ENCODE assay signal across 20 mouse cellular contexts in the genomic region with DNA sequence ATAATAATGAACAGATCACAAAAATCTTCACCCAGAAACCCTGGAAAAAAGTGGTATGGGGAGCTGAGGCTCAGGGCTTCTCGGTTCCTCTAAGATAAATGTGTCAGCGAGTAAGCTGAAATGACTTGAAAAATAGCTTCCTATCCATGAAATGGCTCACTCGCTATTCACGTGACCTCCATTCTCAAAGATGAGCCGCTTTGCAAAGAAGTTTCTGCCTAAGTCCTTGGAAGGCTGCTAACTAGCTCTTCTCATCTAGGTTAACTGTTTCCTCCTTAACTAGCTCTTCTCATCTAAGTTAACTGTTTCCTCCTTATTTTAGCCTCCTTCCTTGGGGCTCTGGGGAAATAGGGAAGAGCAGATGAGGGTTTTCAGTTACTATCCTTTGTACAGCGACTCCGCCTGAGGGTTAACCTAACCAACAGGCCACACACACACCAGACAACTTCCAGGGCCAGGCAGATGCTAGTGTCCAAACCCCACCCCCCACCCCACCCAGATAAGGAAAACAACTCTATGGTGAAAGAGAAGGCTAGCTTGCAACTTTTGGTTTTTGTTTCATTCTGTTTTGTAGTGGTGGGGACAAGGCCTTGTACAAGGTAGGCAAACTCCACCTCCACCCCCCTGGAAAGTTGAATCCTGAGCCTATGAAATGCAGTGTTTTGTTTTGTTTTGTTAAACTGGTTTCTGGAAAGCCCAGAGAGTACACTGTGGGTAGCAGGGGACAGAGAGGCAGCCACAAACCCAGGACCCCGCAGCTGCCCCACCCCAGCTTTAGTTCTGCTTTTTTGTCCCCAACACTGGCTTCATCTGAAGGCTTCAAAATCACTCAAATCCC. TPM values are rescaled to one million over a fixed set of nuclear protein-coding genes. Genes with fewer than 3 reads are reported as not detected.
DNase-seq lines count a peak whose midpoint lies in the region; ATAC-seq and TF ChIP-seq lines count a peak whose summit lies in the region.
"Had no signal": no experiment of that assay in that cellular context is flagged by ENCODE, and none has a peak within 500 bp of the region (broad histone marks: within the 10 kb centered on the region; RNA-seq: fewer than 3 reads in every experiment).

No protein-coding gene starts in this region.

- peaks cover 28% of the 10 kb centered on the region for H3K36me3 ChIP-seq in macrophage (ENCODE audit: inconsistent target)

- intact Hi-C loops in gastrocnemius, adult 2 months (cut with DNase I): no loop called here
- intact Hi-C loops in gastrocnemius, postnatal 14 days (cut with DNase I; ENCODE audit: low total_unique reads): no loop called here

- TF ChIP-seq POLR2A in bone marrow, adult 2 months (IDR thresholded peaks at IDR 0.05; ENCODE audit: borderline replicate concordance, control insufficient read depth, low read depth, low read length): no peak

- H3K4me3 ChIP-seq in gastrocnemius, adult 2 months: 0 out of 2 replicates have a peak overlapping the region, but pooled peaks have one; percentile 5
- no peak overlapping the region for H3K4me3 ChIP-seq in bone marrow, adult 2 months (replicated peaks; ENCODE audit: control insufficient read depth, low read depth, low read length)
- H3K4me3 ChIP-seq in macrophage (ENCODE audit: inconsistent target): no peak overlapping the region
- H3K4me3 ChIP-seq: embryonic facial prominence, embryonic 13.5 days; kidney, embryonic 15.5 days; stomach, embryonic 15.5 days had no signal

- peaks cover 2% of the 10 kb centered on the region; the same call in 1 of the 2 replicates for H3K4me1 ChIP-seq in bone marrow, adult 2 months (ENCODE audit: control insufficient read depth, insufficient read depth, low read length)

- no peak for DNase-seq in gastrocnemius, adult 2 months
- DNase-seq in gastrocnemius, postnatal 14 days: no peak
- DNase-seq in B cell, adult 2 months: peak; percentile 58 to 62
- DNase-seq in Muller cell, postnatal 12 days (ENCODE audit: inconsistent ontology term): no peak
- DNase-seq in kidney, adult 9 months: no peak
- DNase-seq: adrenal gland, postnatal 10 days; cerebellum, postnatal 25 days; heart, postnatal 10 days; lung, postnatal 14 days had no signal

- no peak for TF ChIP-seq CTCF in gastrocnemius, adult 2 months (IDR thresholded peaks at IDR 0.05)
- no peak for TF ChIP-seq CTCF in bone marrow, adult 2 months (IDR thresholded peaks at IDR 0.05; ENCODE audit: control insufficient read depth, insufficient read depth, low read length)

- peak overlapping the region; percentile 20 for H3K27ac ChIP-seq in gastrocnemius, adult 2 months
- peak overlapping the region; percentile 61 for H3K27ac ChIP-seq in bone marrow, adult 2 months (ENCODE audit: control insufficient read depth, insufficient read depth, low read depth, low read length, poor library complexity)
- H3K27ac ChIP-seq in macrophage: peak overlapping the region; percentile 51
- H3K27ac ChIP-seq: embryonic facial prominence, embryonic 13.5 days; kidney, embryonic 15.5 days; liver, embryonic 14.5 days; stomach, embryonic 15.5 days had no signal

- WGBS in bone marrow, adult 2 months: 38% methylated on average over 8 of the region's 8 CpGs
- WGBS in macrophage (ENCODE audit: missing documents): 40% methylated on average over 8 of the region's 8 CpGs

- peaks cover 76% of the 10 kb centered on the region for H3K79me2 ChIP-seq in macrophage (ENCODE audit: inconsistent target)

- ATAC-seq in inflammation-experienced regulatory T-cells, adult 6 months: no peak
- ATAC-seq: Patski had no signal

RNA-seq across cellular contexts. Expression of a gene that starts 5.2 kb away (rescaled TPM):
- total RNA-seq in gastrocnemius, adult 2 months (2021): 10 to 100 TPM in 1 of 2 experiments, 1 to 10 TPM in 1; 6.1 to 11.2 TPM
- 10 to 100 TPM; 18.5 to 21.6 TPM for total RNA-seq in gastrocnemius, postnatal 14 days (2021)
- 6.5 and 22.3 TPM in 2 replicates for polyA plus RNA-seq in bone marrow, adult 2 months (2011; ENCODE audit: insufficient read depth, insufficient read length, low replicate concordance, missing spikeins)
- 100 to 1,000 TPM in 11 of 26 experiments, 10 to 100 TPM in 15; 63.8 to 196 (median 95.8) TPM for total RNA-seq in macrophage (2018; cell fraction: chromatin; rRNA removed)
- 100 to 1,000 TPM; 375 to 645 (median 470) TPM for total RNA-seq in macrophage (2018; cell fraction: cytosol; rRNA removed)
- total RNA-seq in macrophage (2018; cell fraction: nucleus; rRNA removed): 100 to 1,000 TPM; 156 to 532 (median 386) TPM
- 284 to 556 TPM (median 477 TPM) in 3 replicates for polyA plus RNA-seq in macrophage (2018)
- polyA plus RNA-seq in inflammation-experienced regulatory T-cells, adult 6 months (2017; shearing (Covaris generic)): 10 to 100 TPM; 22.4 to 42.1 (median 22.8) TPM

RNA-seq across cellular contexts. Expression of a gene that starts 16.7 kb away (rescaled TPM):
- not detected for total RNA-seq in gastrocnemius, adult 2 months (2021)
- not detected for total RNA-seq in gastrocnemius, postnatal 14 days (2021)
- 11.6 TPM in 1 of 2 replicates, not detected in the other for polyA plus RNA-seq in bone marrow, adult 2 months (2011; ENCODE audit: insufficient read depth, insufficient read length, low replicate concordance, missing spikeins)
- total RNA-seq in macrophage (2018; cell fraction: chromatin; rRNA removed): not detected
- under 1 TPM in 1 of 26 experiments, not detected in 25; 0.29 TPM for total RNA-seq in macrophage (2018; cell fraction: cytosol; rRNA removed)
- not detected for total RNA-seq in macrophage (2018; cell fraction: nucleus; rRNA removed)
- polyA plus RNA-seq in macrophage (2018): not detected in 3 replicates
- 1 to 10 TPM in 1 of 3 experiments, not detected in 2; 1.8 TPM for polyA plus RNA-seq in inflammation-experienced regulatory T-cells, adult 6 months (2017; shearing (Covaris generic))
- total RNA-seq: adrenal gland, postnatal 10 days; heart, adult 8-10 months; heart, postnatal 10 days; left cerebral cortex, postnatal 10 days had no signal
- polyA plus RNA-seq: embryonic facial prominence, embryonic 13.5 days; forebrain, embryonic 11.5 days; kidney, embryonic 15.5 days; liver, embryonic 14.5 days; stomach, embryonic 15.5 days had no signal

RNA-seq across cellular contexts. Expression of a gene that starts 20.0 kb away (rescaled TPM):
- total RNA-seq in gastrocnemius, adult 2 months (2021): 1 to 10 TPM; 3.8 to 4.6 TPM
- total RNA-seq in gastrocnemius, postnatal 14 days (2021): 1 to 10 TPM; 4.1 to 4.2 TPM
- 2.7 and 7.2 TPM in 2 replicates for polyA plus RNA-seq in bone marrow, adult 2 months (2011; ENCODE audit: insufficient read depth, insufficient read length, low replicate concordance, missing spikeins)
- total RNA-seq in macrophage (2018; cell fraction: chromatin; rRNA removed): 10 to 100 TPM in 11 of 26 experiments, 1 to 10 TPM in 15; 2.7 to 18.4 (median 8.4) TPM
- total RNA-seq in macrophage (2018; cell fraction: cytosol; rRNA removed): 1 to 10 TPM; 2.5 to 7.7 (median 5.8) TPM
- total RNA-seq in macrophage (2018; cell fraction: nucleus; rRNA removed): 10 to 100 TPM in 1 of 26 experiments, 1 to 10 TPM in 25; 1.9 to 10.7 (median 5.0) TPM
- 5.1 to 8.0 TPM (median 5.6 TPM) in 3 replicates for polyA plus RNA-seq in macrophage (2018)
- polyA plus RNA-seq in inflammation-experienced regulatory T-cells, adult 6 months (2017; shearing (Covaris generic)): 1 to 10 TPM; 5.3 to 8.3 (median 7.7) TPM

RNA-seq across cellular contexts. Expression of a gene that starts 49.2 kb away (rescaled TPM):
- 1 to 10 TPM; 5.9 to 9.0 TPM for total RNA-seq in gastrocnemius, adult 2 months (2021)
- 10 to 100 TPM; 11.3 to 12.6 TPM for total RNA-seq in gastrocnemius, postnatal 14 days (2021)
- 19.8 and 33.7 TPM in 2 replicates for polyA plus RNA-seq in bone marrow, adult 2 months (2011; ENCODE audit: insufficient read depth, insufficient read length, low replicate concordance, missing spikeins)
- total RNA-seq in macrophage (2018; cell fraction: chromatin; rRNA removed): 1,000 to 10,000 TPM in 1 of 26 experiments, 100 to 1,000 TPM in 25; 272 to 1,028 (median 411) TPM
- total RNA-seq in macrophage (2018; cell fraction: cytosol; rRNA removed): 100 to 1,000 TPM; 113 to 207 (median 161) TPM
- total RNA-seq in macrophage (2018; cell fraction: nucleus; rRNA removed): 100 to 1,000 TPM; 245 to 755 (median 378) TPM
- polyA plus RNA-seq in macrophage (2018): 66.7 to 127 TPM (median 117 TPM) in 3 replicates
- 10 to 100 TPM in 2 of 3 experiments, 1 to 10 TPM in 1; 9.6 to 11.3 (median 10.1) TPM for polyA plus RNA-seq in inflammation-experienced regulatory T-cells, adult 6 months (2017; shearing (Covaris generic))

Comparison
In these comparisons a context has a peak if more than half of its experiments do, and no peak if none do; other contexts are left out.
1. DNase-seq: peak in B cell, adult 2 months (2 of 2); none in gastrocnemius, adult 2 months (single experiment), gastrocnemius, postnatal 14 days (single experiment), Muller cell, postnatal 12 days (single experiment) and kidney, adult 9 months (single experiment).
2. Peak in every context shown above with its lines, with median percentiles within 50 percentile points of each other: H3K27ac ChIP-seq.